Mouse (Mus musculus) neutrophil, adult 65 days (primary cell): Measurements from ENCODE around the gene 5330417C22Rik. TPM values are rescaled to one million over a fixed set of nuclear protein-coding genes. Genes with fewer than 3 reads are reported as not detected.

Source experiments
- total RNA-seq: library from RNA; stranded (reverse); gene quantifications from 2 replicates; pipeline ENCODE4 v1.2.4, GENCODE M21; 2023

The 5330417C22Rik gene
- total RNA-seq: not detected in 2 replicates

GRCm38 (mm10) chr3:108536517-108537260, at the start of gene 5330417C22Rik:
Gene 5330417C22Rik, minus strand, starts transcription at chr3:108536536.

GRCm38 (mm10) chr3:108571443-108572294, 35.3 kb upstream of the 5330417C22Rik start, which contains the start of gene Taf13:
Gene Taf13, plus strand, starts transcription at chr3:108571698.

GRCm38 (mm10) chr3:108562133-108562730, 25.9 kb upstream of the 5330417C22Rik start, which contains the start of gene Tmem167b:
Gene Tmem167b, minus strand, starts transcription at chr3:108562466.

GRCm38 (mm10) chr3:108533951-108534350, 2.4 kb downstream of the 5330417C22Rik start, which contains the start of gene 1700013F07Rik:
Gene 1700013F07Rik, plus strand, starts transcription at chr3:108534150.

GRCm38 (mm10) chr3:108444698-108445365, 91.5 kb downstream of the 5330417C22Rik start, which contains the start of gene Sars:
Gene Sars, minus strand, starts transcription at chr3:108445209.

GRCm38 (mm10) chr3:108414857-108415830, 121.2 kb downstream of the 5330417C22Rik start, which contains the start of gene Celsr2:
Gene Celsr2, minus strand, starts transcription at chr3:108415552.

Other genes starting within 250 kb of the 5330417C22Rik start
- gene Mybphl, start 171.6 kb downstream of the 5330417C22Rik start, total RNA-seq: 0.32 TPM in 1 of 2 replicates, not detected in the other
- gene Psrc1, start 152.7 kb downstream of the 5330417C22Rik start, total RNA-seq: 6.2 TPM in 2 replicates
- 0.60 and 0.68 TPM in 2 replicates for gene Celsr2, start 121.0 kb downstream of the 5330417C22Rik start, total RNA-seq
- gene Sars, start 91.3 kb downstream of the 5330417C22Rik start, total RNA-seq: 41.8 and 57.4 TPM in 2 replicates
- not detected in 2 replicates for gene 1700013F07Rik, start 2.4 kb downstream of the 5330417C22Rik start, total RNA-seq
- gene Tmem167b, start 25.9 kb upstream of the 5330417C22Rik start, total RNA-seq: 39.6 and 41.8 TPM in 2 replicates
- 24.9 and 26.3 TPM in 2 replicates for gene Taf13, start 35.2 kb upstream of the 5330417C22Rik start, total RNA-seq
- 3.5 and 4.5 TPM in 2 replicates for gene Wdr47, start 54.7 kb upstream of the 5330417C22Rik start, total RNA-seq
- 16.0 and 26.1 TPM in 2 replicates for gene Clcc1, start 117.4 kb upstream of the 5330417C22Rik start, total RNA-seq
- gene Gpsm2, start 185.8 kb upstream of the 5330417C22Rik start, total RNA-seq: 10.1 and 12.5 TPM in 2 replicates
- gene Aknad1, start 203.1 kb upstream of the 5330417C22Rik start, total RNA-seq: not detected in 2 replicates